Mouse (Mus musculus): ENCODE results near the gene Spata19. TPM values are rescaled to one million over a fixed set of nuclear protein-coding genes. Genes with fewer than 3 reads are reported as not detected.

The Spata19 gene
- not detected for total RNA-seq (2021)
- long read RNA-seq, experiment 1 = 0 reads
- long read RNA-seq, experiment 2 = 0 reads

DNA sequence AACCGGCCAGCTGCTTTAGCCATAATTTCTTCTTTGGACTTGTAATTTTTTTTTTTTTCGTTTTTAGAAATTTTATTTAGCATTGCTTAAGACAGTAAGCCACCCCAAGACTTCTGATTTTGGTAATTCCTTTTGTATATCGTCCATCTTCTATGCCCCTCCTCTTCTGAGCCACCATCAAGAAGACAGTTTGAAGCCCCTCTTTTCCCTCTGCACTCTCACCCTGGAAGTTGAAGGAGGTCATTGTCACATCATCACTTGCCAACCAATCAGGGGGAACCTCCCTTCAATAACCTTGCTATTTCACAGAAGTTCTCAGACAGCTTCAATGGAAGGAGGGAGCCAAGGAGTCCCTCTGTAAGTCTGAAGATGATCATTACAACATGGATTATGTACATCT is at the start of gene Spata19:
Gene Spata19, plus strand, starts transcription at position 301 of the 400 bp plus-strand sequence.
- DNase-seq = no peak

DNA sequence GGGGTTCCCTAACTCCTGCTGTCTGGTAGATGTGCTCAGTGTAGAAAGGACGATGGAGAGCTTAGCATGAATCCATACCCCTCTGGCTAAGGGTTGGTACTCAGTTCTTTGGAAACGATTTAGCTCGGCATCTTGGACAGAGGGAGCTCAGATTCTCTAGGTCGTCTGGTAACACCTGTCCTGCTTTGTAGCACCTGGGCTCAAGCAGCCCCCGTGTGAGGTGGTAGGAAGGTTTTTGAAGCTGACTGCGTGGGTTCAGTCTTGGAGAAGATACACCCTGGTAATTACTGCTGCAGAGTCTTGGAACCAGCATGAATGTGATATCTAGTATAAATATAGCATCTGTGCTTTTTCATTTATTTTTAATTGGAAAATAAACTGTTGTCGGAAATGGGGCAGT is 43.5 kb upstream of the Spata19 start:
- DNase-seq = no peak

DNA sequence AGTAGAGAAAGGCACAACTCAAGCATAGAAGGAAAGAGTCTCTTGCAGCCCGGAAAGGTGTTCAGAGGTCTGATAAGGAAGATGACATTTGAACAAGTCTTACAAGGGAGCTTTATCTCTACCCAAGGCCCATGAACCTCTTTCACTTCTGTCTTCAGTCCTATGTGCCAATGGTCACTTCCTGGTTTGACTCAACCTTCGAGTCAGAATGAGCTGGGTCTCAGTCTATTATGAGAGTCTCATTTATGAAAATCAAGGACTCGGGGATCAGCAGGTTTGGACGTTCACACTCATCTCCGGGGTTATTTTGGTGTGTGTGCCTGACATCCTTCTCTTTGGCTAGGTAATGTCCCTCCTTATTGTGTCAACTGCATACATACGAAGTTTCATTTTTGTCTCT is 38.7 kb upstream of the Spata19 start:
- DNase-seq = no peak

DNA sequence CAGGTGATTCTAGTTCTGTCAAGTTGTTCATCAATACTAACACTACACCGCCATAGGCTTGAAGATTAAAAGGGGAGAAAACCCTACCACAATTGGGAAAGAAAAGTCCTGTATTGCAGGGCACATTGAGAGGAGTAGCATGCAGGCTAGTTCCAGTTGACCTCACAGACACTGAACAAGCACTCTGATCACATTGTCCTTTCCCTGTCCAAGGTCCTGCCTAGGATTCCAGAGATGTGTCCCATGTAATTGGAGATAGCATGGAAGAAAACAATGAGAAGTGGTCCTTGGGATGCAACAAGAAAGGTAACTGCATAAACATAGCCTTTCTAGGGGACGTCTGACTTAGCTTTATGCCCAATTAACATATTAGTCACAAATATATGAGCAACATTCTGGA is 29.4 kb upstream of the Spata19 start:
- no peak for DNase-seq

DNA sequence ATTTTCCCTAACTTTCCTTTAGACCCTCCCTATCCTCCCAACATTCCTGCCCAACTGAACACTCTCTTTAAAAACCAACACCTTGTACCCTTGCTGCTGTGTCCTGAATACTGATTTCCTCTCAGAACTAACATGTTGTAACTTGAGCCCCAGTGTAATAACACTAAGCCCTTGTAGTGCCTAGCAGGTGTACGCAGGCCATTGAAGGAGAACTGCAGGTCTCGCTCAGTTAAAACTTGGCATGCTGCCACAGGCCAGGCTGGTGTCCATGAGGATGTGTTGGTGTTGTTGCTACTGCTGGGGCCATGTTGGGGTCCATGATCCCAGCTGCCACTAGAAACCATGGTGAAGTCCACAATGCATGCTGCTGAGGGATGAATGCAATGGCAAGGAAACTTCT is 27.5 kb upstream of the Spata19 start:
- DNase-seq = no peak

DNA sequence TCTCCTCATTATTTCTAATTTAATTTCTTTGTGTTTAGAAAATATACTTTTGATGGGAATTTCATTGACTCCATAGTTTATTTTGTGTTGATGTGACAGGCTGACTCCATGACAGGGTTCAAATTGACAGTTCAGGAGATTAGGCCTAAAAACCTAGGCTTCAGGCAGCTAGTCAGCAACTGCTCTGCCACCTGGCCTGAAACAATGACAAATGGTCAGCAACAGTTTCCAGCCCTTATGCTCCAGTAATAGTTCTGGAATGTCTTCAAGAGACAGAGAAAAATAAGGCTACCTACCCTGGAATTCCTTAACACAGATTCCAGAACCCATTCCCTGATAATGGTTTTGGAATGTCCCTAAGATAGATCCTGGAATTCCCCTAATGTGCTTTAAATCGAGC is 20.9 kb upstream of the Spata19 start:
- no peak for DNase-seq

DNA sequence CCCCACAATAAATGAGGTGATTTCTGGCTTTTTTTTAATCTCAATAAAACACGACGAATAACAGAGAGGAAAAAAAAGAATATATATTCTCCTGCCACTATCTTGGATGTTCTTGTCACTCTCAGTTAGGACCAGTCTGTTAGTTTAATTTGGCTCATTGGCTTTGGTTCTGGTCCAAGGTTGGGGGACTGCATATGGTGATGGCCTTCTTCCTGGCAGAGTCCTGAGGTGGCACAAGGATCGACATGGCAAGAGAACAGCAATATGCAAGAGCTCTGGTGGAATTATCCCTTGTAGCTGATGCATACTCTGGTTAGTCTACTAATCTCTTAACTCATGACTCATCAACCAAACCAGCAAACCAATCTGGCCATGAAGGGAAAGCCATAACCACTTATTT is 9.6 kb upstream of the Spata19 start:
- DNase-seq = no peak

DNA sequence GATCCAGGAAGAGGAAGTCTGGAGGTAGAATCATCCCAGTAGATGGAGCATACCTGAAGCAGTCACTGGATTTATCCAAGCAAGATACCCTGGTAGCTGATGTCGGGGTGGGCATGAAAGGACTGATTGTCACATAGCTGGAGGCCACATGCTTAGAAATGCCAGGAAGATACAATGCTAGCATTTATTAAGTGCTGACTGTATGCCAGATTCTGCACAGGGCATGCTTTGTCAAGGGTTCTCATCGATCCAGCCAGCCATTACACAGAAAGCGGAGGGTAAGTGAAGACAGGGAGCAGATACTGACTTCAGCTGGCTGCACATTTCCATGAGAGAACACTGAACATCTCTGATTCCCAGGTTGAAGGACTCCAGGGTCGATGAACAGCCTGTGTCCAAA is 4.6 kb downstream of the Spata19 start:
- DNase-seq = no peak

DNA sequence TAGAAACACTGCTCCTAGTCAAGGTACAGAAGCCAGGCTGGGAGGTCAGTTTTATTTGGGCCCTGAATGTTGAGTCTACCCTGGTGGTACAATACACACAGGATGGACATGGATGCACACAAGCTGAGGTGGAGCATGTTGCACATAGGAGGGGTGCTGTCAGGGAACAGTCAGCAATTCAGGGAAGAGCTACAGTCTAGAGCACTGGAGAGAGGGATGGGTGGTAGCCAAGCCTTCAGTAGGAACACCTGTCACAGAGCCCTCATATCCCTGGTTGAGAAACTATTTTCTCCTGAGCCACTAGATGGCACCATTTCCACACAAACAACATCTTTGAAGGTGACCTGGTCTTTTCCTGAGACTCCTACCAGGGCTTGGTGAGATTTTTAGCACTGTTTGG is 13.1 kb downstream of the Spata19 start:
- DNase-seq = peak in 1 of 2 experiments; percentile 28

DNA sequence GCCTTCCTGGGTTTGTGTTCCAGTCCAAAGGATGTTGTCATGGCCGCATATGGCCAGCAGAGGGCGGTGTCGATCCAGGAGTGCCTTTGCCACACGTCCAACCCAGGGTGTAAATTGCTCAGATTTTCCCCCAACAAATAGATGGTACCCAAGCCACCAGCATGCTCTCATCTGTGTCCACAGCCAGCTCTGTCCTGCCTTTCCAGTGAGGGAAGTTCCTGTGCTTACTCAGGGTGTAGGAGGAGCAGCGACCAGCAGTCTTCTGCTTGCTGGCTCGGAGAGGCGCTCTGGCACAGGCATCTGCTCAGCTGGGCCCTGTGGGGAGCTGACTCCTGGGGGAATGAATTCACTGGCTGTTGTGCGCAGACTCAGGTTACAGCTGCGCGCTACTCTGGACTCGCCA is 17.5 kb downstream of the Spata19 start:
- DNase-seq = peak; percentile 65 to 68

DNA sequence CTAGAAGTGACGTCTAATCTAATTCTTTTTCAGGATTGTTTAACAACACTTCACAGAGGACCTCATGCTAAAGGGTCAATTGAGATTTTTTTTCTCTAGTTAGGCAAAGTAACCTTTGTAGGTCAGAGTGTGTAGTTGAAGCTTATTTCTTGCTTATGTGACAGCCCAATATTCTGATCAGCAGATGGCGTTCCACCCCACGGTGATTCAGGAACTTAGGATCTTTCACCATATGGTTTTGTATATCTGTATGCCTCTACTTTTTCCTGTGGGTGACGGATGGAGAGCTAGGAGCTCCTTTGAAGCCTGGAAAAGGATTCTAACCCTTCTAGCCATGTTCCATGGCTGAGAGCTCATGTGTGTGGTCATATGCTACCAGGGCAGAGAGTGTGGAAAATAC is 27.9 kb downstream of the Spata19 start:
- no peak for DNase-seq

DNA sequence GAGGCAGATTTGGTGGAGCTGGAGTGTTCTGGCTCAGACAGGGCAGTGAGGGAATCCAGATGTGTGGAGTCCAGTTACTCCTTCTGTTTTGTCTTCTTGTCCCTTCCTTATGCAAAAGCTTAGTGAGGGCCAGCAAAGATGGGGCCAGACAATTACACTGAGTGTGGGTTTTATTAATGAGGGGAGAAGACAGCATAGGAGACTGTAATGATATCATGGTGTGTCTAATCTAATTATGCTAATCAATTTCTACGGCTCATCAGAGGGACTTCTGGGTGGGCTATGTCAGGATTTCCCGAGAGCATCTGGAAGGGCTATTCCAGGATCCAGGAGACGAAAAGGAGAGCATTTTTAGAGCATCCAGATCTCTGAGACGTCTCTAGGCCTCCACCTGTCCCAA is 32.0 kb downstream of the Spata19 start:
- no peak for DNase-seq

DNA sequence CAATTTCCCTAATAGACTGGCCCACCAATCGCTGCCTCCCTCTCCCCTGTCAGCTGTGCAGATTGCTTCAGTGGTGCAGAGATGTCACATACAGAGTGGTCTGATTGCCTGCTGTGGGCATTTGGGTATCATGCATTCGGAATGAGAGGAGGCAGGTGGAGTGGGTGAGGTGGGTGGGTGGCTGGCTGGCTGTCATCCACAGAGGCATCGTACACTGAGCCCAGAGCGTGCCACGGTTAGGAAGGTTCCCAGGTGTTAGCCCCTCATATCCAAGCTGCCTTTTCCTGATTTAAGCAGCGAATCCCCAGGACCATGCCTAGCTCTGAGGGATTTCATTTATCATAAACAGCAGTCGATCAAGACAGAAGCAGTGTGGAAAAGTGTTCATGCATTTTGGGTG is 36.7 kb downstream of the Spata19 start:
- DNase-seq = no peak

DNA sequence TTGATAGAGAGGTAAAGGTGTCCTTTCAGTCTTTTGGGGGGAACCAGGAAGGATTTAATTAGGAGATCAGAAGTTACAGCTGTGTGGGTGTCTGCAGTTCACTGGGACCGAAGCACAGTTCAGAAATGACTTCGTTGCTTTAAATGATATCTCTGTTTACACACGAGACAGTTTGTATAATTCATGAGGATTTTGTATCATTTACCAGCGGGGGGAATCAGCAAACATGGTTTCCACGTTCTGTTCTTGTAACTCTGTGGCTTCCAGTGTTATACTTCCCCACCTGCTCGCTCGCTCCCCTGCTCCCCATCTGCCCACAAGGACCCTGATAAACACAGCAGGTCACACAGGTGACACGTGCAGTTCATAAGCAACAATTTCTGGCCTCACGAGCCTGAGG is 39.3 kb downstream of the Spata19 start:
- DNase-seq = no peak

DNA sequence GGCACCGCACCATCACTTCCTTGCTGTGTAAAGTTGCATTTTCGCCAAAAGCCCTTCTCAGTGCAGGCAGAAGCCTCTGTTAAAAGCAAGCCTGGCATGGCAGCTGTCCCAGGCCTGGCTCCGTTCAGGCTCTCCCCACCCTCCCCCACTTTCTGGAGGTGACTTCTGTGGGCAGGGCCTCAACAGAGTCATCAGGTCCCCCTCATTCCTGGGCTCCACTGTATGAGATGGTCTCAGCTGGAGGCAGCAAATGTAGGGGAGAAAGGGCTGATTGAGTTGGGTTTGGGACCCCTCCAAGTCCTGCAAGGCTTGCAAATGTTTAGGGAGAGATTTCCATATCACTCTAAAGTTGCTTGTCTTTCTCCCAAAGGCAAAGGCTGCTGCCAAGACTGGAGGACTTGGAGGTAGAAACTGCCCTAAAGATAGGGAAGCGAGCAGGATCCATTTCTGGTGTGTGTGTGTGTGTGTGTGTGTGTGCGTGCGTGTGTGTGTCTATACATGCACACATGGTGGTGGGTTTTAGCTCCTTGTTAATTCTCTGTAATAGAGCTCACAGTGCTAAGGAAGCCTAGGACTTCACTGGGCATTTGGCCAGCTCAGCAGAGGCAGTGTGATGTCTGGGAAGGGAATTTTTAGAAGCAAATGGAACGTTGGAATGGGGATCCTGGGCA is 40.9 kb downstream of the Spata19 start:
- DNase-seq = no peak

DNA sequence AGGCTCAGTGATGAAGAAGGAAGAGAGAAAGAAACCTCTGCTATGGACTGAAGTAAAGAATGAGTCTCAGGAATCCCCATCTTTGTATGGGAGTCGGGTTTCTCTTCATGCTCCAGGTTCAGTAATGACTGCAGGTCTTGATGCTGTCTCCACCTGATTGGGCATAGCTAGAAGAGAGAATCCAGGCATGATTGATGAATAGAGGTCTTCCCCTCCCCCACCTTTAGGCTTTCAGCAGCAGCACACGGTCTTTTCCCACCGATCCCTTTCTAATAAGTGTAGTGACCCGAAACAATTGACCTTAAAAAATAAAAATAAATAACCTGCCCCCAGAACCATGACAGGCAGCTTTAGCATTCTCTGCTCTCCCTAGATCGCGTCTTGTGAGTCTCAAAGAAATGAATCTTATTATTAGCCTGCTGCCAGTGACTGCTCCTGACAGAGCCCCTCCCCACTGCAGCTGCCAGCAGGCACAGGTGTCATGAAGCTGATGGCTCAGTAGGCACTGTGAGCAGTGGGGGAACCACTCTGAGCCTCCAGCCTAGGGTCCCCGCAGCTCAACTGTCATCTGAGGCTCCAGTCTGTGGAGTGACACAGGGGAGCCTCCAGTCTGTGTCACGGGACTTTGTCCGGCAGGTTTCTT is 53.3 kb downstream of the Spata19 start:
- no peak for DNase-seq

Other genes with a start within 250 kb of the Spata19 start
- 10 to 100 TPM; 37.9 to 43.2 TPM for gene Jam3, start 241.4 kb upstream of the Spata19 start, total RNA-seq (2021)
- 1 to 10 TPM; 4.0 to 6.0 TPM for gene Igsf9b, start 97.6 kb upstream of the Spata19 start, total RNA-seq (2021)

Measured in adrenal gland, postnatal 36 days (tissue).